Mouse (Mus musculus) ES-Bruce4 (cell line): ENCODE measurements around the gene Efna1. TPM values are rescaled to one million over a fixed set of nuclear protein-coding genes. Genes with fewer than 3 reads are reported as not detected.

ENCODE experiments used
- H3K27ac ChIP-seq: 2 replicates; pipeline ENCODE4 v1.5.1; 2012; ENCODE audit warnings: low read length, inconsistent platforms; ENCODE audit not compliant: insufficient read depth
- H3K27me3 ChIP-seq: 2 replicates; pipeline ENCODE4 v1.6.1; 2012; ENCODE audit warnings: mild to moderate bottlenecking, low read length, inconsistent platforms; ENCODE audit not compliant: control insufficient read depth, poor library complexity, insufficient read depth, severe bottlenecking
- H3K36me3 ChIP-seq: 2 replicates; pipeline ENCODE4 v1.6.1; 2012; ENCODE audit warnings: inconsistent platforms, mild to moderate bottlenecking, low read length, moderate library complexity; ENCODE audit not compliant: control insufficient read depth, poor library complexity, insufficient read depth, severe bottlenecking
- H3K4me1 ChIP-seq: one replicate; pipeline ENCODE4 v1.8.1; 2011; ENCODE audit warnings: low read length; ENCODE audit not compliant: control insufficient read depth, insufficient read depth
- H3K4me3 ChIP-seq: 2 replicates; pipeline ENCODE4 v1.5.1; 2011; ENCODE audit warnings: low read depth, mild to moderate bottlenecking, low read length
- H3K9ac ChIP-seq: 2 replicates; pipeline ENCODE4 v1.6.1; 2012; ENCODE audit warnings: low read depth, mild to moderate bottlenecking, inconsistent platforms; ENCODE audit not compliant: poor library complexity, severe bottlenecking
- H3K9me3 ChIP-seq: replicated peaks from 2 replicates; pipeline ENCODE4 v1.6.1; 2012; ENCODE audit warnings: mild to moderate bottlenecking, low read length, inconsistent platforms; ENCODE audit not compliant: control insufficient read depth, poor library complexity, insufficient read depth, severe bottlenecking
- CTCF ChIP-seq: IDR thresholded peaks from one replicate; pipeline ENCODE4 v1.8.1; 2011; ENCODE audit warnings: low read depth, low read length
- EP300 ChIP-seq: IDR thresholded peaks from 2 replicates; pipeline ENCODE4 v1.6.1; 2011; ENCODE audit warnings: low read depth, low read length; ENCODE audit not compliant: insufficient read depth
- POLR2A ChIP-seq: IDR thresholded peaks from one replicate; pipeline ENCODE4 v1.8.1; 2011; ENCODE audit warnings: low read length; ENCODE audit not compliant: insufficient read depth
- polyA plus RNA-seq: library from polyadenylated mRNA; stranded (reverse); fragments of >200 nt; gene quantifications from 2 replicates; pipeline ENCODE4 v1.2.4, GENCODE M21; 2011; ENCODE audit warnings: low read depth; ENCODE audit not compliant: missing spikeins, insufficient read depth, insufficient read length

Gene Efna1
- polyA plus RNA-seq, 1 experiment = 8.3 TPM

- Histone ChIP-seq H3K4me3 (no peak overlapping the region), H3K27ac (no peak overlapping the region), H3K9ac (no peak overlapping the region; the same call in 1 of the 2 replicates), H3K4me1 (no peaks in the 10 kb centered on the region), H3K36me3 (no peaks in the 10 kb centered on the region), H3K27me3 (no peaks in the 10 kb centered on the region), H3K9me3 (no peaks in the 10 kb centered on the region)
- TF ChIP-seq EP300 (no peak), CTCF (peak; percentile 1)
Observed at GRCm38 (mm10) chr3:89300514-89300913, 19.6 kb upstream of the Efna1 start.

GRCm38 (mm10) chr3:89300071-89300470 lies 19.1 kb upstream of the Efna1 start:
- no peak overlapping the region for H3K4me3 ChIP-seq
- no peak for TF ChIP-seq EP300
- TF ChIP-seq CTCF = no peak
- TF ChIP-seq POLR2A = no peak
- H3K36me3 ChIP-seq = no peaks in the 10 kb centered on the region
- no peaks in the 10 kb centered on the region for H3K4me1 ChIP-seq
- H3K27me3 ChIP-seq = no peaks in the 10 kb centered on the region
- H3K9ac ChIP-seq = peak overlapping the region; percentile 5; the same call in 1 of the 2 replicates
- no peaks in the 10 kb centered on the region for H3K9me3 ChIP-seq
- no peak overlapping the region for H3K27ac ChIP-seq

DNA sequence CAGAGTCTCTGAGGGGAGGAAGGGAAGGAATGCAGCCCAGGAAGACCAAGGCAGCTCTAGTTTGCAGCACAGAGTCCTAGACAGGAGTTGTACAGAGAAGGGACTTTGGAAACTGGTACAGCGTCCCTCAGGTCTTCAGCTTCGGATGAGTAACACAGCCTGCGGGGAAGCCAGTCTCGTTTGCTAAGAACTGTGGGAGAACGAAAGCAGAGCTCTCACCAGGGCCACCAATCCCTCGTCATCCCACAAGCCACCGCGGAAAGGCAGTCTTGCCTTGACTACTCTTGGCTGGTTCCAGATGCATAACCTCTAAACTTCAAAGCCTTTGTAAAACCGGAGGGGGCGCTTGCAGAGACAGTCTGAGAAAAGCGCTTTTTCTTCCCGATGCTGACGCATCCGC lies 18.6 kb upstream of the Efna1 start:
- H3K4me1 ChIP-seq = no peaks in the 10 kb centered on the region
- no peaks in the 10 kb centered on the region for H3K27me3 ChIP-seq
- H3K9me3 ChIP-seq = no peaks in the 10 kb centered on the region
- peak overlapping the region; percentile 5; the same call in 1 of the 2 replicates for H3K9ac ChIP-seq
- no peak overlapping the region for H3K27ac ChIP-seq
- no peaks in the 10 kb centered on the region for H3K36me3 ChIP-seq
- no peak for TF ChIP-seq POLR2A
- no peak for TF ChIP-seq CTCF
- no peak for TF ChIP-seq EP300
- no peak overlapping the region for H3K4me3 ChIP-seq

GRCm38 (mm10) chr3:89298908-89299307 lies 18.0 kb upstream of the Efna1 start:
- Histone ChIP-seq H3K36me3 (no peaks in the 10 kb centered on the region), H3K4me3 (no peak overlapping the region), H3K9me3 (no peaks in the 10 kb centered on the region), H3K27me3 (no peaks in the 10 kb centered on the region), H3K27ac (no peak overlapping the region), H3K9ac (no peak overlapping the region), H3K4me1 (no peaks in the 10 kb centered on the region)
- no peak for TF ChIP-seq EP300
- no peak for TF ChIP-seq CTCF
- no peak for TF ChIP-seq POLR2A

- no peaks in the 10 kb centered on the region for H3K27me3 ChIP-seq
- TF ChIP-seq CTCF (no peak), EP300 (no peak), POLR2A (no peak)
- H3K9me3 ChIP-seq = no peaks in the 10 kb centered on the region
- no peak overlapping the region for H3K9ac ChIP-seq
- H3K27ac ChIP-seq = no peak overlapping the region
- H3K4me1 ChIP-seq = no peaks in the 10 kb centered on the region
- H3K36me3 ChIP-seq = no peaks in the 10 kb centered on the region
- no peak overlapping the region for H3K4me3 ChIP-seq
Observed at GRCm38 (mm10) chr3:89296761-89297396, 15.9 kb upstream of the Efna1 start.

DNA sequence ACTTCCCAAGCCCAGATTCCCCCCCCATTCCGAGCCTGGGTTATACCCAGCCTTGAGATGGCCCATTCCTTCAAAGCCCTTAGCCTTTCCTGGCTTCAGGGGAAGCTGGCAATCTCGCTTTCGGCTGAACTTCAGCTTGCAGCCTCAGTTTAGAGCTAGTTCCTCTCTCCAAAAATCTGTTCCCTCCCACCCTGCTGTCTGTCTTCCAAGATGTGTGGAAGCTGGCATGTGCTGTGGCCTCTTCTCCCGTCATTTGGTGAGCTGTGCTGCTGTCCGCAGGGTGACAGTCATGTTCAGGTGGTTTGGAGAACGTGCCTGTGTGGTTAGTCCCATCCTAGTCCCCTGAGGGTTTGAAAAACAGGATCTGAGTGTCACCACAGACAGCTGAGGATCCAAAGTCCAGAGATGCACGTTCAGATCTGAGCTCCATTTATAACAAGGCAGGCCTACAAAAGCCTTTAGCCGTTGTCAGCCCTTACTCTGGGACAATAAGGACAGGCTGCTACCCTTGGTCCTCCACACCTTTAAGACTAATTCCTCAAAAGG lies 14.8 kb upstream of the Efna1 start:
- Histone ChIP-seq H3K9ac (no peak overlapping the region), H3K27ac (no peak overlapping the region), H3K9me3 (no peaks in the 10 kb centered on the region), H3K36me3 (no peaks in the 10 kb centered on the region), H3K4me1 (no peaks in the 10 kb centered on the region), H3K4me3 (no peak overlapping the region), H3K27me3 (no peaks in the 10 kb centered on the region)
- TF ChIP-seq POLR2A (no peak), EP300 (no peak), CTCF (no peak)
